Mouse (Mus musculus) E14TG2a.4 (cell line): Measurements from ENCODE around the gene Schip1.
"Not testable (repeated sequence)": the region's sequence is repeated elsewhere in the genome, so short reads cannot be mapped to it uniquely, and the experiment has no call there.

Experiments used
- CTCF ChIP-seq: conservative IDR thresholded peaks from 2 replicates; pipeline ENCODE4 v1.5.1; 2014; ENCODE audit warnings: low read length
- NANOG ChIP-seq: IDR thresholded peaks from 2 replicates; pipeline ENCODE4 v1.6.1; 2014; ENCODE audit warnings: borderline replicate concordance, low read length, mixed read lengths
- POU5F1 ChIP-seq: IDR thresholded peaks from 2 replicates; pipeline ENCODE4 v1.6.1; 2014; ENCODE audit warnings: low read length, borderline replicate concordance

GRCm38 (mm10) chr3:68099561-68099960 lies 35.0 kb downstream of the Schip1 start:
- TF ChIP-seq CTCF, NANOG, POU5F1: not testable (repeated sequence)
